Mouse (Mus musculus) embryonic fibroblast, embryonic 13.5 days (primary cell): Measurements from ENCODE around the gene D930020B18Rik.

Experiments used
- CTCF ChIP-seq: IDR thresholded peaks from 2 replicates; pipeline ENCODE4 v1.5.1; 2011; ENCODE audit warnings: mild to moderate bottlenecking, control low read depth, low read length, moderate library complexity, borderline replicate concordance; ENCODE audit not compliant: insufficient read depth
- POLR2A ChIP-seq: IDR thresholded peaks from 2 replicates; pipeline ENCODE4 v1.6.1; 2011; ENCODE audit warnings: low read depth, mild to moderate bottlenecking, control low read depth, low read length, moderate library complexity

DNA sequence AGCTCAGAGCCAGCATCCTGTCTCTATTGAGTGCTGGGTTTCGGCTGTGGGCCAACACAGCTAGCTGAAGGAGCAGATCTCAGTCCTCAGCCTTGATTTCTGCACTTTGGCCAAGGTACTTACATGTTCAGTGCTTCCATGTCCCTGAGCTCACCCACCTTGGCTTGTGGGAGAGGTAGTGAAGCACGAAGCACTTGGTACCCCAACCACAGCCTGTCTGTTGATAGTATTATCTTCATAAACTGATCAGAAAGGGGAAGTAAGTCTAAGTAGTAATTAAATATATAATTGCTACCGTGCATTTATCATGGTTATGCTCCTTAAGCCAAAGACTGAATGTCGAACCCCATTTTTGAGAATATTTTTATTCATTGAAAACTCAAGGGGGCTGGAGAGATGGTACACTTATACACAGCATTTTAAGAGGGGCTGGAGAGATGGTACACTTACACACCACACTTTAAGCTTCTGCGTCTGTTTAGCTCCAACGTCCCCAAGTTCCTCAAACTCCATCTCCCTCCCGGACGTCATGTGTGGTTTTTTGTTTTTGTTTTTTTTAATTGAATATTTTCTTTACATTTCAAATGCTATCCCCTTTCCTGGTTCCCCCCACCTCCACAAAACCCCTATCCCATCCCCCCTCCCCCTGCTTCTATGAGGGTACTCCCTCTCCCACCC lies 89.8 kb downstream of the D930020B18Rik start:
- no peak for TF ChIP-seq CTCF
- TF ChIP-seq POLR2A, result no peak
